Mouse (Mus musculus): ENCODE data around the gene Dctn3. TPM values are rescaled to one million over a fixed set of nuclear protein-coding genes. Genes with fewer than 3 reads are reported as not detected.

Gene Dctn3
- total and polyA plus RNA-seq, 2 experiments from 2014 or later = 122 to 308 TPM

GRCm38 (mm10) chr4:41737602-41738255 is 14.8 kb upstream of the Dctn3 start:
- no peaks in the 10 kb centered on the region for H3K9me3 ChIP-seq (ENCODE audit: low read length)
- DNase-seq (ENCODE audit: low spot score) (peak; percentile 88), ATAC-seq (ENCODE audit: low FRiP score) (peak; percentile 52; the same call in 1 of the 2 replicates)
- H3K36me3 ChIP-seq (ENCODE audit: insufficient read depth, low read length) = 0 out of 2 replicates have a peak, but pooled peaks cover 7% of the 10 kb centered on the region
- peaks cover 6% of the 10 kb centered on the region; the same call in 1 of the 2 replicates for H3K27me3 ChIP-seq (ENCODE audit: insufficient read depth, low read length)
- H3K9ac ChIP-seq (replicated peaks; ENCODE audit: low read length, poor library complexity, severe bottlenecking) = no peak overlapping the region
- peaks cover 9% of the 10 kb centered on the region; the same call in 1 of the 2 replicates for H3K4me1 ChIP-seq (ENCODE audit: insufficient read depth, low read length)
- no peak overlapping the region for H3K4me2 ChIP-seq (ENCODE audit: low read depth, low read length, poor library complexity, severe bottlenecking)
- no peak overlapping the region for H3K4me3 ChIP-seq (ENCODE audit: low read depth, low read length)
- peak; percentile 93 for TF ChIP-seq CTCF (IDR thresholded peaks at IDR 0.05)
- H3K27ac ChIP-seq (ENCODE audit: low read depth, low read length) = no peak overlapping the region
- 44% methylated on average over 8 of the region's 8 CpGs for WGBS

- ATAC-seq (ENCODE audit: low FRiP score) (0 out of 2 replicates have a peak, but pooled peaks have one; percentile 16), DNase-seq (ENCODE audit: low spot score) (peak; percentile 14)
- no peak within 1 kb of the TSS for H3K27ac ChIP-seq (ENCODE audit: low read depth, low read length)
- H3K27me3 ChIP-seq (ENCODE audit: insufficient read depth, low read length) = peaks cover 58% of the 10 kb centered on the region
- H3K4me2 ChIP-seq (ENCODE audit: low read depth, low read length, poor library complexity, severe bottlenecking) = peak within 1 kb of the TSS; percentile 91
- no peaks in the 10 kb centered on the region for H3K9me3 ChIP-seq (ENCODE audit: low read length)
- peak within 1 kb of the TSS; percentile 50; the same call in 1 of the 2 replicates for H3K9ac ChIP-seq (replicated peaks; ENCODE audit: low read length, poor library complexity, severe bottlenecking)
- H3K36me3 ChIP-seq (ENCODE audit: insufficient read depth, low read length) = no peaks in the 10 kb centered on the region
- no peak for TF ChIP-seq CTCF (IDR thresholded peaks at IDR 0.05)
- peak within 1 kb of the TSS; percentile 43 for H3K4me3 ChIP-seq (ENCODE audit: low read depth, low read length)
- peaks cover 5% of the 10 kb centered on the region; the same call in 1 of the 2 replicates for H3K4me1 ChIP-seq (ENCODE audit: insufficient read depth, low read length)
- 2% methylated on average over 44 of the region's 50 CpGs for WGBS
Observed at GRCm38 (mm10) chr4:41731052-41731765, 8.2 kb upstream of the Dctn3 start, which contains the start of gene Arid3c. Gene Arid3c (minus strand): TSS chr4:41731142.

GRCm38 (mm10) chr4:41726826-41727621 is 4.1 kb upstream of the Dctn3 start:
- H3K4me1 ChIP-seq (ENCODE audit: insufficient read depth, low read length) = peaks cover 9% of the 10 kb centered on the region; the same call in 1 of the 2 replicates
- no peak overlapping the region for H3K4me2 ChIP-seq (ENCODE audit: low read depth, low read length, poor library complexity, severe bottlenecking)
- ATAC-seq (ENCODE audit: low FRiP score) (no peak), DNase-seq (ENCODE audit: low spot score) (no peak)
- no peak overlapping the region for H3K27ac ChIP-seq (ENCODE audit: low read depth, low read length)
- 14% methylated on average over 20 of the region's 20 CpGs for WGBS
- H3K27me3 ChIP-seq (ENCODE audit: insufficient read depth, low read length) = peaks cover 70% of the 10 kb centered on the region
- H3K4me3 ChIP-seq (ENCODE audit: low read depth, low read length) = no peak overlapping the region
- H3K9ac ChIP-seq (replicated peaks; ENCODE audit: low read length, poor library complexity, severe bottlenecking) = no peak overlapping the region
- no peaks in the 10 kb centered on the region for H3K9me3 ChIP-seq (ENCODE audit: low read length)
- no peaks in the 10 kb centered on the region for H3K36me3 ChIP-seq (ENCODE audit: insufficient read depth, low read length)
- no peak for TF ChIP-seq CTCF (IDR thresholded peaks at IDR 0.05)

- H3K9me3 ChIP-seq (ENCODE audit: low read length) = no peaks in the 10 kb centered on the region
- no peak overlapping the region for H3K9ac ChIP-seq (replicated peaks; ENCODE audit: low read length, poor library complexity, severe bottlenecking)
- no peak for ATAC-seq (ENCODE audit: low FRiP score)
- no peak overlapping the region for H3K27ac ChIP-seq (ENCODE audit: low read depth, low read length)
- no peaks in the 10 kb centered on the region for H3K27me3 ChIP-seq (ENCODE audit: insufficient read depth, low read length)
- no peak overlapping the region for H3K4me2 ChIP-seq (ENCODE audit: low read depth, low read length, poor library complexity, severe bottlenecking)
- peaks cover 38% of the 10 kb centered on the region for H3K36me3 ChIP-seq (ENCODE audit: insufficient read depth, low read length)
- H3K4me1 ChIP-seq (ENCODE audit: insufficient read depth, low read length) = peaks cover 14% of the 10 kb centered on the region
- H3K4me3 ChIP-seq (ENCODE audit: low read depth, low read length) = no peak overlapping the region
- no peak for DNase-seq (ENCODE audit: low spot score)
- no peak for TF ChIP-seq CTCF (IDR thresholded peaks at IDR 0.05)
- 71% methylated on average over 6 of the region's 6 CpGs for WGBS
Observed at GRCm38 (mm10) chr4:41716834-41717233, 6.1 kb downstream of the Dctn3 start.

GRCm38 (mm10) chr4:41715596-41715995 is 7.4 kb downstream of the Dctn3 start:
- no peak overlapping the region for H3K4me2 ChIP-seq (ENCODE audit: low read depth, low read length, poor library complexity, severe bottlenecking)
- 86% methylated on average over 5 of the region's 5 CpGs for WGBS
- no peak overlapping the region for H3K9ac ChIP-seq (replicated peaks; ENCODE audit: low read length, poor library complexity, severe bottlenecking)
- H3K4me1 ChIP-seq (ENCODE audit: insufficient read depth, low read length) = peaks cover 13% of the 10 kb centered on the region
- peak; percentile 57 for DNase-seq (ENCODE audit: low spot score)
- no peaks in the 10 kb centered on the region for H3K9me3 ChIP-seq (ENCODE audit: low read length)
- H3K36me3 ChIP-seq (ENCODE audit: insufficient read depth, low read length) = peaks cover 38% of the 10 kb centered on the region
- H3K4me3 ChIP-seq (ENCODE audit: low read depth, low read length) = no peak overlapping the region
- no peak for ATAC-seq (ENCODE audit: low FRiP score)
- no peak overlapping the region for H3K27ac ChIP-seq (ENCODE audit: low read depth, low read length)
- no peaks in the 10 kb centered on the region for H3K27me3 ChIP-seq (ENCODE audit: insufficient read depth, low read length)
- TF ChIP-seq CTCF (IDR thresholded peaks at IDR 0.05) = peak; percentile 77
